Mouse (Mus musculus) heart, embryonic 14.5 days (tissue): ENCODE measurements around the gene Acnat1. TPM values are rescaled to one million over a fixed set of nuclear protein-coding genes. Genes with fewer than 3 reads are reported as not detected.
"Not testable (repeated sequence)": the region's sequence is repeated elsewhere in the genome, so short reads cannot be mapped to it uniquely, and the experiment has no call there.

Experiments
- ATAC-seq: fragments of 200-750 bp; cut with Nextera tagmentation; 2 replicates; pipeline ENCODE4 v1.8.0; 2017; ENCODE audit warnings: low read depth, moderate TSS enrichment; ENCODE audit not compliant: insufficient number of reproducible peaks, insufficient read depth, low FRiP score
- H3K27ac ChIP-seq, 2 experiments: fragments of 200-500 bp in 1 of 2; fragments of 300-500 bp in 1 of 2; sonication (generic) in 1 of 2; replicated peaks in 1 of 2; 2 replicates each; pipeline ENCODE4 v1.5.1; 2012 to 2014; ENCODE audit warnings: low read depth in 2 of 2, low read length in 2 of 2, control low read depth in 1 of 2, mild to moderate bottlenecking in 1 of 2, mixed read lengths in 1 of 2; ENCODE audit not compliant: control insufficient read depth in 1 of 2, insufficient read depth in 1 of 2
- H3K27me3 ChIP-seq: fragments of 300-500 bp; sonication (generic); 2 replicates; pipeline ENCODE4 v1.6.1; 2014; ENCODE audit warnings: mild to moderate bottlenecking, low read length, control low read depth; ENCODE audit not compliant: control insufficient read depth, insufficient read depth
- H3K36me3 ChIP-seq: fragments of 300-500 bp; sonication (generic); 2 replicates; pipeline ENCODE4 v1.6.1; 2014; ENCODE audit warnings: mild to moderate bottlenecking, control low read depth, low read length, mixed read lengths; ENCODE audit not compliant: control insufficient read depth, insufficient read depth
- H3K4me1 ChIP-seq, 2 experiments: fragments of 200-500 bp in 1 of 2; fragments of 300-500 bp in 1 of 2; sonication (generic) in 1 of 2; 2 replicates each; pipeline ENCODE4 v1.6.1; 2012 to 2014; ENCODE audit warnings: low read length in 2 of 2, control low read depth in 1 of 2, mixed read lengths in 1 of 2; ENCODE audit not compliant: control insufficient read depth in 2 of 2, insufficient read depth in 2 of 2
- H3K4me2 ChIP-seq: fragments of 300-500 bp; sonication (generic); 2 replicates; pipeline ENCODE4 v1.6.1; 2014; ENCODE audit warnings: mild to moderate bottlenecking, low read length
- H3K4me3 ChIP-seq, 2 experiments: fragments of 200-500 bp in 1 of 2; fragments of 300-500 bp in 1 of 2; sonication (generic) in 1 of 2; 2 replicates each; pipeline ENCODE4 v1.5.1; 2012 to 2014; ENCODE audit warnings: low read length in 2 of 2, mild to moderate bottlenecking in 2 of 2, control low read depth in 1 of 2, low read depth in 1 of 2, moderate library complexity in 1 of 2; ENCODE audit not compliant: control insufficient read depth in 1 of 2, insufficient read depth in 1 of 2
- H3K9ac ChIP-seq: fragments of 300-500 bp; sonication (generic); 2 replicates; pipeline ENCODE4 v1.6.1; 2014; ENCODE audit warnings: mild to moderate bottlenecking, low read length
- H3K9me3 ChIP-seq: fragments of 300-500 bp; sonication (generic); 2 replicates; pipeline ENCODE4 v1.6.1; 2016; ENCODE audit warnings: low read length, control low read depth; ENCODE audit not compliant: control insufficient read depth
- WGBS: fragments of 180-500 bp; shearing (Covaris S2); extraction: QIAGEN DNeasy Blood & Tissue Kit; methylation state at CpG from one replicate; pipeline ENCODE4 v1.1.7; 2014; 5-methylcytosine and 5-hydroxymethylcytosine counted together
- polyA plus RNA-seq: library from polyadenylated mRNA; unstranded; fragments of >200 nt; fragmentation: Nextera tagmentation; extraction: Ambion mirVana; gene quantifications from 2 replicates; pipeline ENCODE4 v1.2.1, GENCODE M21; 2014

The Acnat1 gene
- polyA plus RNA-seq, 1 experiment from 2014 or later: not detected

DNA sequence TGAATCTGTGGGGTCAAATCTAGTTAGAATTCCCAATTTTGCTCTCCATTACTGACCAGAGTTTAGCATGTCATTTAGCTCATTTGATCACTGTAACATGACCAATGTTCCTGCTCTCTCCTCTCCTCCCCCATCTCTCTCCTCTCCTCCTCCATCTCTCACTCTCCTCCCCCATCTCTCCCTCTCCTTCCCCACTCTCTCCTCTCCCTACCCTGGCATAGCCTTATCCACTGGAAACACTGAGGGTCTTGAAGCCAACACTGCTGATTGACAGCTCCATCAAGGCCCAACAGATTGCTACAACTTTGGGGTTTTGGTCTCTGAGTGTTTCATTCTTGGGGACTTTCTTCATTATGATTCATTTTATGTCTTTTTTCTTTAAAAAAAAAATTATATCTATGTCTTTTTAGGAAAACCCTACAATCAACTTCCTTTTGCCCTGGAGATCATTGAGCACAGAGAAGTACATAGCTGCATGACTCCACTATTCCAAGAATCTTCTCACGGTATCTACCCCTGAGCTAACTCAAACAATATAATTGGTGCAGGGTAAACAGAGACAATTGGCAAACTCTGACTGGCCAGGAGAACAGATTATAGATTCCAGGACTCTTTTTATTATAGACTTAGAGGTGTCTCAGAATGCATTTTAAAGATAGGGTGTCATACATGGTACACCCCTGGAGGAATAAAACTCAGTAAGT, 21.7 kb downstream of the Acnat1 start:
- Histone ChIP-seq H3K4me2 (no peak overlapping the region), H3K4me1 (no peaks in the 10 kb centered on the region), H3K27ac (no peak overlapping the region), H3K27me3 (no peaks in the 10 kb centered on the region), H3K9ac (no peak overlapping the region), H3K4me3 (no peak overlapping the region), H3K9me3 (no peaks in the 10 kb centered on the region), H3K36me3 (no peaks in the 10 kb centered on the region)
- 64% methylated on average over 1 of the region's 1 CpGs for WGBS
- ATAC-seq: no peak

DNA sequence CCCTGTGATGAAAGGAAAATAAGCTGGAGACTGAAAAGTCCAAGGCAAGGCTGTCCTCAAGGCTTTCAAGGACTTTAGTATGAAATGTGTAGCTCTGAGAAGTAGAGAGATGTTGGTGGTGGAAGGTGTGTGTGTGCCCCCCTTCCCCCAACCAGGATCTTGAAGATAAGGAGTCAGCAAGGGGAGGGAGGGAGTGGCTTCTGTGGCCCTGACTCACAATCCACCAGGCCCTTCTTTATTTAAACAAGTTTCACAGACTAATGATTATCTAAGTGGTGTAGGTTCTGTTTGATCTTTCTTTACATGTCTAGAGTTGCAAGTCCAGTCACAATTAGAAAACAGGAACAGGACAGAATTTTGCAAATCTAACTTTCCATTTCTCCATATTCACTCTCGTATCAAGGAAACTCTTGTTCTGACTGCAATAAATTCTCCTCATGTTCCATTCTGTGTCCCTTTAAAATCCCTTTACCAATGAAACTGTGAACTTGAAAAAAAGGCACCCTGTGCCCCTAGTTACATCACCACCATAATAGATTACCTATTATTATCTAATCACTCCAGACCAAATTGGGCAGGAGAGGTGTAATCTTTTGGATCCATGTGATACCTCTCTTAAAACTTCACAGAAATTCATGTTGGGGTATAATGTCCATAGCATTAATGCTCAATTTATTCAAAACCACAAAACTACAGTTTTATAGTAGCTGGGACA, 22.4 kb downstream of the Acnat1 start:
- H3K4me2 ChIP-seq, H3K9me3 ChIP-seq, H3K36me3 ChIP-seq, H3K27ac ChIP-seq, H3K4me3 ChIP-seq, H3K9ac ChIP-seq, H3K4me1 ChIP-seq, ATAC-seq, H3K27me3 ChIP-seq: not testable (repeated sequence)
- 83% methylated on average over 1 of the region's 1 CpGs for WGBS

DNA sequence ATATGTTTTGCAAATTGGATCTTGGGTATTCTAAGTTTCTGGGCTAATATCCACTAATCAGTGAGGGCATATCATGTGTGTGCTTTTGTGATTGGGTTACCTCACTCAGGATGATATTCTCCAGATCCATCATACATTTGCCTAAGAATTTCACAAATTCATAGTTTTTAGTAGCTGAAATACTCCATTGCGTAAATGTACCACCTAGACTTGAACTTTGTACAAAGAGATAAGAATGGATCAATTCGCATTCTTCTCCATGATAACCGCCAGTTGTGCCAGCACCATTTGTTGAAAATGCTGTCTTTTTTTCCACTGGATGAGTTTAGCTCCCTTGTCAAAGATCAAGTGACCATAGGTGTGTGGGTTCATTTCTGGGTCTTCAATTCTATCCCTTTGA, 36.7 kb downstream of the Acnat1 start:
- not testable (repeated sequence) for H3K4me2 ChIP-seq, H3K9ac ChIP-seq, H3K36me3 ChIP-seq, H3K4me3 ChIP-seq, ATAC-seq, H3K27ac ChIP-seq, H3K4me1 ChIP-seq, H3K27me3 ChIP-seq, H3K9me3 ChIP-seq
- 91% methylated on average over 3 of the region's 3 CpGs for WGBS

DNA sequence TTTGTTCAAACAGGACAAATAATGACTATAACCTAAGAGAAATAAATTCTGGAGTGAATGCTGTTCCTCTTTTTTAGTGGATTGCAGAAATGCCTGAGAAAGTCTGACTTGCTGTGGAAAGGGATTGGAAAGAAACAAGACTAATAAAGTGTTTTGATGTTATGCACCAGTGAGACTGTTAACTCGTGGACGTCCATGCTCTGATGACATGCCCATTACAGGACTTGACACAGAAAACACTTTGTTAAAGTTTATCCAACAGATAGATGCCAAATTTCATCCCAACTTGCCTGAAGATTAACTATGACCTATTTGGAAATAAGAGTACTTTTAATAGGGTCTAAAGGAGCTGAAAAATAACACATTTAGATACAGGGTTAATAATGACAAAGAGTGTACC, 63.6 kb downstream of the Acnat1 start:
- not testable (repeated sequence) for H3K27me3 ChIP-seq, H3K9ac ChIP-seq, H3K4me1 ChIP-seq, H3K9me3 ChIP-seq, H3K36me3 ChIP-seq, H3K4me3 ChIP-seq, H3K27ac ChIP-seq, H3K4me2 ChIP-seq, ATAC-seq
- WGBS: 69% methylated on average over 2 of the region's 2 CpGs

DNA sequence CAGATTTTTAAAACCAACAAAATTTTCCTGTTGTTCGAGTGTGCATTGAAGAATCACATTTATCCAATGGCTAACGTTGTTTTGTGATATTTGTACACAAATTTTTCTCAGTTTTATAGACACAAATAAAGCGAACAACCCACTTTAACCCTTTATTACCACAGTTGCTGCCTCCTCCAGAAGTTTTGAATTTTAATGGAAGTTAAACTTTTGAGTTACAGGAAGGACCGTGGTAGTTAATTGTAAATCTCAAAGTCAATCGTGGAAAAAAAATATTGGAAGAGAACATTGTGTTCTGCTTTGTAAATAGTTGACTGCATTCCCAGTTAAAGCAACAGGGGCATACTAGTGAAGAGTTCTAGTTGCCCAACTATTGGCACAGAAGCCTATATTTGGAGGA, 65.8 kb downstream of the Acnat1 start, which contains the start of gene Acnat2:
Gene Acnat2 (minus strand): TSS at position 195 of the 400 bp plus-strand sequence.
- H3K4me2 ChIP-seq, H3K4me3 ChIP-seq, H3K9ac ChIP-seq, H3K4me1 ChIP-seq, H3K27ac ChIP-seq, ATAC-seq, H3K9me3 ChIP-seq, H3K36me3 ChIP-seq, H3K27me3 ChIP-seq: not testable (repeated sequence)
- 74% methylated on average over 5 of the region's 5 CpGs for WGBS

Other genes starting within 250 kb of the Acnat1 start
- gene Acnat2, start 65.8 kb downstream of the Acnat1 start, polyA plus RNA-seq: not detected in 2 replicates
- gene Baat, start 32.6 kb upstream of the Acnat1 start, polyA plus RNA-seq: 0.16 TPM in 1 of 2 replicates, not detected in the other
- 63.6 and 63.7 TPM in 2 replicates for gene Mrpl50, start 47.2 kb upstream of the Acnat1 start, polyA plus RNA-seq
- 7.2 and 8.3 TPM in 2 replicates for gene Zfp189, start 47.3 kb upstream of the Acnat1 start, polyA plus RNA-seq
- 0.13 and 0.19 TPM in 2 replicates for gene Aldob, start 75.6 kb upstream of the Acnat1 start, polyA plus RNA-seq
- 55.4 and 59.1 TPM in 2 replicates for gene Tmem246, start 124.0 kb upstream of the Acnat1 start, polyA plus RNA-seq
- gene Rnf20, start 158.1 kb upstream of the Acnat1 start, polyA plus RNA-seq: 30.9 and 33.3 TPM in 2 replicates
- 0.07 TPM in 1 of 2 replicates, not detected in the other for gene Ppp3r2, start 208.1 kb upstream of the Acnat1 start, polyA plus RNA-seq